Mouse (Mus musculus): ENCODE measurements around the gene Rap1gap.

Rap1gap gene

DNA sequence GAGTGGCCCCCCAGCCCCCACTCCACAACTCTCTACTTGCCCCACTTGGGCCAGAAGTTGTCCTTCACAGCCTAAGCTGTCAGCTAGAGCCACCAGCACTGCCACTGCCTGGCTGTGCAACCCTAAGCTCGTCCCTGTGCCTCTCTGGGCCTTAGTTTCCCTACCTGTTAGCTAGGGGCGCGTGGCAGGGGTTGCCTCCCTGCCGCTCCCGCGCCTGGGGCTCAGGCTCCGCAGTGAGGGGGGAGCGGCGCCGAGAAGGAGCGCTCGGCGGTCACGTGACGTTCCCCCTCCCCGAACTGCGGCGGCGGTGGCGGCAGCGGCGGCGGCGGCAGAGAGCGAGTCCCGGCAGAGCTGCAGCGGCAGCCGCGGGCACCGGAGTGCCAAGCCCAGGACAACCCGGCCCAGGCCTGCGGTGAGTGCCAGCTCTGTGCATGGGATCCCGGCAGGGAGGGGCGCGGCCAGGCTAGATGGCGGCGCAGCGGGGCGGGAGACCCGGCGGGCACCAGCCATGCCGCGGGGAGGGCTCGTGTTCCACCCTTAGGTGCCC lies at the start of gene Rap1gap:
TSS of gene Rap1gap (plus strand) at position 294 of the 547 bp plus-strand sequence.
- peak; percentile 32 for DNase-seq (ENCODE audit: extremely low spot score)

DNA sequence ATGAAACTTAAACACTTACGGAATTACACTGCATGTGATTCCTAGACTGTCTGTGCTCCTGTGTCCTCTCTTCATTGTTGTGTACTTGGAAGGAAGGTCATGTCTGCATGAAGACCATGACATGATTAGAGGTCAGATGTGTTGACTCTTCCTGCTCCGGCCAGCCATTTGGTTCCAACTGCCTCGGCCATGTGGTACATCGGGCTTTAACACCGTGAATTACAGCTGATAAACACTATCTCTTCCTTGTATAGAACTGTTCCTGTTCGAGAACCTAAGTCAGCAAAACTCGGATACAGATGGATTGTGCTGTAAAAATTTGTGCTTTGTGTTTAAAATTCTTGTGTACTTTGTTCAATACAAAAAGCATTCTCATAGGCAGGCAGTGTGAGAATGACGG lies 41.7 kb upstream of the Rap1gap start:
- no peak for DNase-seq (ENCODE audit: extremely low spot score)

DNA sequence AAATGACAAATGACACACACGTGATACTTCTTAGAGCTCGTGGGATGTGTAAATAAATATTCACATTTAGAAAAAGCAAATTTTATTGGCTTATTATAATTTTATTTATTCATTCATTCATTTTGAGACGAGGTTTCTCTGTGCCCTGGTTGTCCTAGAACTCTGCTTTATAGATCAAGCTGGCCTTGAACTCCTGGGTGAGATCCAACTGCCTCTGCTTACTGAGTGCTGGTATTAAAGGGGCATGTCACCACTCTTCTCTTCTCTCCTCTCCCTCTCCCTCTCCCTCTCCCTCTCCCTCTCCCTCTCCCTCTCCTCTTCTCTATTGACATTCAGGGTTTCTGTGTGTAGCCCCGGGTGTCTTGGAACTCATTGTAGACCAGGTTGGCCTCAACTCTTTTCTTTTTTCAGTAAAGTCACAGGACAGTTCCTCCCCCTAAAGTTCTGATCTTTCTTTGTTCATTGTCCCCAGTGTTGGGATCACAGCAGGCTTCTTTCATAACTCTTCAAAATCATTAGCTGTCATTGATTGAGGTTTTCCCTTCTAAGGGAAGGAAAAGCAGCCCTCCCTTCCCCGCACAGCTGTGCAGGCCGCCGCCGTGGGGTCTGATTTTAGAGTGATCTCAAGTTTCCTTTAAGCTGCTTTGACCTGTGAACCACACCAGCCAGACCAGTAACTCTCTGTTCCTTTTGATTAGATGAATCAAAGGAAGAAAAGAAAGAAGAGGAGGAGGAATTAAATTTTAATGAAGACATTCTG lies 36.9 kb upstream of the Rap1gap start:
- DNase-seq (ENCODE audit: extremely low spot score) = no peak

DNA sequence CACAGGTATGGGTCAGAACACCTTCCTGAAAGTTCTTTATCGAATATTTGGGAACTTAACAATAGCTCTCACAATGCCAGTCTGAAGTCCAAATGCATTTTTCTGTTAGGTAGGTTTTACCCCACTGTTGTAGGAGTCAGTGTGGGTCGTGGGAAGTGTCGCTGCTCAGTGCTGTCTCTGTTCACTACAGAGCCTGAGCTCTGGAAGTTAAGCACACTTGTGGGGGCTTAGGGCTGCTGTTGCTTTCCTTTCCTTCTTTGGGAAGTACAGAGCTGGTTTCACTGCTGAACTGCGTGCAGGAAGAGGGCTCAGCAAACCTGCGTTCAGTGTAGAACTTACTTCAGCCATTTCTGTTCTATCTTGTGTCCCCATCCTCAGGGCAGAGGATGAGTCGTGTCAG lies 36.1 kb upstream of the Rap1gap start:
- no peak for DNase-seq (ENCODE audit: extremely low spot score)

DNA sequence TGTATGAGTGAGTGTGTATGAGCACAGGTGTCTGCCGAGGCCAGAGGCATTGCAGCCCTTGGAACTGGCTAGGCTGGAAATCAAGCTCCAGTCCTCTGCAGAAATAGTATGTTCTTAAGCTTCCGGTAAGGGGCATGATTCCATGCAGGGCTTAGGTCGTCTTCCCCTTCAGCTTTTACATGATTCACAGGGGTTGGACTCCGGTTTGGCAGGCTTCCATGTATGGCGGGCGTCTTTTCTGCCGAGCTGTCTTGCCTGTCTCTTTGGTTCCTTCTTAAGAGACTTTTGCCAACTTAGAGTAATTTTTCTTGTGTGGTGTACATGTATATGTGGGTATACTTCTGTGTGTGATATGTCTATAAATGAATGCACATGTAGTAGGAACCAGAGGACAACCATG lies 35.2 kb upstream of the Rap1gap start:
- no peak for DNase-seq (ENCODE audit: extremely low spot score)

DNA sequence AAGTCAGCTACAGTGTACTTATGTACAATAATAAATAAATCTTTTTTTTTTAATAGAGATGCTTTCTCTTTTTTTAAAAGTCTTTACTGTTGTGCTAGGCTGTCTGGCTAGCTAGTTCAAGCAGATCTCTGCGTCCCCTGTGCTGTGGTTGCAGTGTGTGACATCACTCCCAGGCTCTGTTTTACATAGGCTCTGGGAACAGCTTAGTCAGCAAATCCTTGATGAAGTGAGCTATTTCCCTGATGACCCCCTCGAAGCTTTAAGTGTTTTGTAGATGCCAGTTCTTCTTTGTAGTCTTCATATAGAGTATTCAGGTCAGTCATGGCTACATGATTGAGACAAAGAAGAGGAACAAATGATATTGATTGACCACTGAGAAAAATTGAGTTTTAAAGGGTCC lies 34.4 kb upstream of the Rap1gap start:
- no peak for DNase-seq (ENCODE audit: extremely low spot score)

DNA sequence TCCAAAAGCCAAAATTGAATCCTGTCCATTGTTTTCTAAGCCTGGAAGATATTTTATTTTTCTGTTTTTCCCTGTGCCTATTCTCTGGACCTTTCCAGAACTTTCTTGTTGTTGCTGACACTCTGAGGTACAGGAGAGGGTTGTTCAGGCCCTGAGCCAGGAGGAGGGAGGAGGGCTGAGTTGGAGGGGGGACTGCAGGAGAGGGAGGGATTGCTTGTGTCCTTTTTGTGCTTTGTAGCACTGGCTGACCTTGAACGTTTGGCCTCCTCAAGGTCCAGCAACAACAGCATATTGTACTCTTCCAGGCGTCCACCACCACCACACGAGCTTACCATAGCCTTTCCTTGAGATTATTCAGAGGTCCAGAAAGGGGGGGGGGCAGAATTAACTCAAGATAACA lies 32.9 kb upstream of the Rap1gap start:
- no peak for DNase-seq (ENCODE audit: extremely low spot score)

DNA sequence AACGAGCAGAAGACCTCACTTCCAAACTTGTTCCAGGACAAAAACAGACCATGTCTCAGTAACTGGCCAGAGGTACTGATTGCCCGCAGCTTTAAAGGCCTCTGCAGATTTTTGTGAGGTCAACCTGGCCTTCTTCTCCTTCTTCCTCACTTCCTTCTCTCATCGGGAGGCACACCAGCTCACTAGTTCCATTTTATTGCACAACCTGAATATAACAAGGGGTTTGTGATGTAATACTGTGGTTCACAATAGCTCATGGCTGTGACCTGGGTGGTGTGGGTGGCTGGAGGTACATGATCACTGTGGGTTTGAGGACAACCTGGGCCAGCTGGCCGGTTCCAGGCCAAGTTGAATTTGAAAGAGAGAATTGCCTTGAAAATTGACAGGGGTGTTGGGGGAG lies 31.1 kb upstream of the Rap1gap start:
- DNase-seq (ENCODE audit: extremely low spot score) = no peak

DNA sequence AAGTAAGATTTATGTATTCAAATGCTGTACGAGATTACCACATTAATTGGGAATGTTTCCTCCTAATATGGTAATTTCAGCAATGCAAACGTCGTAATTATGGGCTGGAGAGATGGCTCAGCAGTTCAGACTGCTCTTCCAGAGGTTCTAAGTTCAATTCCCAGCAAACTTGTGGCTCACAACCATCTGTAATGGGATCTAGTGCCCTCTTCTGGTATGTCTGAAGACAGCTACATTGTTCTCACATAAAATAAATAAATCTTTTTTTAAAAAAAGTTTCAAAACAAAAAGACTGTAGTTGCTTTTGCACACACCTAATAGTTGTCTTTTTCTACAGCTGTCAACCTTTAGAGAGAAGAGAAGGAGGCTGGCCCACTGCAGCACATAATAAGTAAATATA lies 27.9 kb upstream of the Rap1gap start:
- no peak for DNase-seq (ENCODE audit: extremely low spot score)

DNA sequence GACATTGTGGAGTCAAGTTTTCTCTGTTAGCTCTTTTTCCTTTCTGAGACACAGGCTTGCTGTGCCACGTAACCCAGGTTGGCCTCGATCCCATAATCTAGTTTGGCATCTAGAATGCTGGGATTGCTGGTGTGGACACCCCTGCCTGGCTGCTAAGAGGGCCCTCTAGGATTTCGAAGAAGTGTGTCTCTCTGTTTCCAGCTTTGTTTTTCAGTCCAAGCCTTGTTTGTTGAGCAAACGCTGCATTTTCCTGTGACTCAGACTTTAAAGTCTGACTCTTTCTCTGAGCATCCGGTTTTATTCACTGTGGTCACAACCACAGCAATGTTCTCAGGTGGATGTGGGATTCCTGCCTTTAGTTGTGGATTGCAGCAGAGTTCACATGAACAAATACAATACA lies 23.0 kb upstream of the Rap1gap start:
- DNase-seq (ENCODE audit: extremely low spot score) = no peak

DNA sequence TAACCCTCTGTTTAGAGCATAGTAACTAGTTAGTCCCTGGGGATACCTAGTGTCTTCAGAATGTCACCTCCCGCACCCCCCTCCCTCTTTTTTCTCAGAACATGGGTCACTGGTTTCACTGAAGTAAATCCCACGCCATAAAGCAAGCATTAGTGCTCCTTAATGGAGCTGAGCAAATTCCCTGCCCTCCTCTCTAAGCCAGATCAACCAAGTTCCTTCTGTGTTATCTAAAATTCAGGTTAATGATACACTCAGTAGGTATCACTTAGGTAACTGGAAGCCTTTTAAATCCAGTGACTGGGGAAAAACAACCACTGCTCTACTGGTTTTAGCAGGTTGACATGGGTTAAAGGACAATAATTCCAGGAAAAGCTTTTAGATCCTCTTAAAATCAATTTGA lies 22.4 kb upstream of the Rap1gap start:
- DNase-seq (ENCODE audit: extremely low spot score) = no peak

DNA sequence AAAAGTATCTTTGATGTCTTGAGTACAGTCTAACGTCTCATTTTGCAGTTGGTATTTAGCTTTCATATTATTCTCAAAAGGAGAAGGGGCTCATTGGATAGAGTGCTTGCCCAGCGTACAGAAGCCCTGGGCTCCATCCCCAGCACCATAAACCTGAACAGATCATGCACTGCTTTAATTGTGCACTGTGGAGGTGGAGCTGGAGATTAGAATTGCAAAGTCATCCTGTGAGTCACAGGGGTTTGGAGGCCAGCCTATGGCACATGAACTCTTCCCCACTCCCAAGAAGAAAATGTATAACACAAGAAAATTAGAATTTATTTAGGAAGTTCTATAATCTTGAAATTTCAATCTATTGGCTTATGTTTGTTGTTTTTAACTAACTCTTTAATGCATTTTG lies 21.1 kb upstream of the Rap1gap start:
- no peak for DNase-seq (ENCODE audit: extremely low spot score)

DNA sequence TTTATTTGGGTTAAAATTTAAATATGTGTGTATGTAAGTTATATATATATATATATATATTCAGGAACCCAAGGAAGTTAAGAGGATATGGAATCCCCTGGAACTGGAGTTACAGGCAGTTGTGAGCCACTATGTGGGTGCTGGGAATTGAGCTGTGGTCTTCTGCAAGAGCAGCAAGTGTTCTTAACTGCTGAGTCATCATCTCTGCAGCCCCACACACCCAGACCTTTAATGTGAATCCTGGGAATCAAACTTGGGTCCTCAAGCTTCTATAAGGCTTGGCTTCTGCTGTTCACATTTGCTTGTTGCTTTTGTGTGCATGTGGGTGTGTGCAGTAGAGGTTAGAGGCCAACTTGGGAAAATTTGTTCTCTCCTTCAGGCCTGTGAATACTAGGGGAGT lies 18.3 kb upstream of the Rap1gap start:
- DNase-seq (ENCODE audit: extremely low spot score) = no peak

DNA sequence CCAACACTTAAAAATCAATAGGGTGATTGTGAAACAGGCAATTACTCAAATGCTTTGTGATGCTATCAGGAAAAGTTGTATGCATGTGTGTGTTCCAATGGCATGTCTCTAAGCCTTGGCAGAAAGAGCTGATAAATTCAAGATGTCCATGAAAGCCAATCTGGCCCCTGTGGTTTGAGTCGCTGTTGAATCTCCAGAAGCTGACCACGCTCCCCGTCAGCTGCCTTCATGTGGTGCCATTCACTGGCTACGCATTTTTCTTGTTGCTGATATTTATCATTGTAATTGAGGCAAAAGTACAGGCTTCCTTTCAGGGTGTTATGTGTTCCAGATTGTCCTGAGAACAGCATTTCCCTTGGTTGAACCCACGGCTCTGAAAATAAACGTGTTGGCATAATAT lies 16.9 kb upstream of the Rap1gap start:
- DNase-seq (ENCODE audit: extremely low spot score) = no peak

DNA sequence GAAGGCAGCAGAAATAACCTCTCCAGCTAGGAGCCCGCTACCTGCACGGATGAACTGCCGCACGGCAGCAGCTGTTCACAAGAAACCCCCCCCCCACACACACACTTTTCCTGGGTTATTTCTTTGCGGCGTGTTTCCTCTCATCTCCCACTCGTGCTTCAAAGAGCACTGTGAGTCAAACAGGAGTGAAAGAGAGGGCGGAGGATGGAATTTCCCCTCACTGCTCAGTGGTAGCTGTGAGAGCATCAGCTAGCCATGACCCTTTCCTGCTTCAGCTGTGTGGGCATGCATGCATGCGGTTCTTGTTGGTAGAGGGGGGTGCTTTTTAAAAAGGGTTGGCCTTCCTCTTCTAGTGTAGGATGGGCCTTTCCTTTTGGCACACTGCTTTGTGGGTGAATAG lies 16.3 kb upstream of the Rap1gap start:
- no peak for DNase-seq (ENCODE audit: extremely low spot score)

DNA sequence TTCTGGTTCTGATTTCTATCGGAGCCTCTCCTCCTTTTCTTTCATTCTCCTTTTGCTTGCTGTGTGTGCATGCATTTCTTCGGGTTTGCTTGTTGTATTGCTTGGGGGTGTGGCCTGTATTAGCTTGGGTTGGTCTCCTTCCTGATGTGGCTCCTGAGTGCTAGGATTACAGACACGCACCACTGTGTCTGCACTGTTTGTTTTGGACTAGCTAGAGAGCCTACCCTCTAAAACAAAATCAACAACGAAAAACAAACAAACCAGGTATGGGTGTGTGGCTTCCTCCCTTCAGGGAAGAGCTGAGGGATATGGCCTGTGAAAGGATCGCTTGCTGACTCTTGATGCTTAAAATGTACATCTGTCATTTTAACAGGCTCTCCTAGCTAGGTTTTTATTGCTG lies 13.6 kb upstream of the Rap1gap start:
- no peak for DNase-seq (ENCODE audit: extremely low spot score)

DNA sequence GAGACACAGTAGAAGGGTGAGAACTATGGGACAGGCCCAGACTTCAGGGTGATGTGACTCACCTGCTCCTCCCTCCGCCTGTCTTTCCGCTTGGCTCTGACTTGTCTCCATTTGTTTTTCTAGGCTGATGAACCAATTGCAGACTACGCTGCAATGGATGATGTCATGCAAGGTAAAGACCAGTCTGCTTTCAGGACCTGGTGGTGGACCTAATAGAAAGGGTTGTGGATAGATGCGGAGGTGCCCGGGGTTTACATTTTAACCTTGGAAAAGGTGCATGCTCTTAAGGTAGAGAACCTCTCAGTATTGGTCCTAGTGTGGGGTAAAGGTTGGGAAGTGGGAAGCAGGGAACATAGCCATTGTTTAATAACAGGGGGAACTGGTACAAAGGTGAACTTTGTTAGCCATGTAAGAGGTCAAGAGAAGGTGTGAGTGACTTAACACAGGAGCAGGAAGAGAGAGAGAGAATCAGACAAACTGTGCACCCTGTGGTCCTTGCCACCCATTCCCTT lies 11.6 kb upstream of the Rap1gap start:
- no peak for DNase-seq (ENCODE audit: extremely low spot score)

DNA sequence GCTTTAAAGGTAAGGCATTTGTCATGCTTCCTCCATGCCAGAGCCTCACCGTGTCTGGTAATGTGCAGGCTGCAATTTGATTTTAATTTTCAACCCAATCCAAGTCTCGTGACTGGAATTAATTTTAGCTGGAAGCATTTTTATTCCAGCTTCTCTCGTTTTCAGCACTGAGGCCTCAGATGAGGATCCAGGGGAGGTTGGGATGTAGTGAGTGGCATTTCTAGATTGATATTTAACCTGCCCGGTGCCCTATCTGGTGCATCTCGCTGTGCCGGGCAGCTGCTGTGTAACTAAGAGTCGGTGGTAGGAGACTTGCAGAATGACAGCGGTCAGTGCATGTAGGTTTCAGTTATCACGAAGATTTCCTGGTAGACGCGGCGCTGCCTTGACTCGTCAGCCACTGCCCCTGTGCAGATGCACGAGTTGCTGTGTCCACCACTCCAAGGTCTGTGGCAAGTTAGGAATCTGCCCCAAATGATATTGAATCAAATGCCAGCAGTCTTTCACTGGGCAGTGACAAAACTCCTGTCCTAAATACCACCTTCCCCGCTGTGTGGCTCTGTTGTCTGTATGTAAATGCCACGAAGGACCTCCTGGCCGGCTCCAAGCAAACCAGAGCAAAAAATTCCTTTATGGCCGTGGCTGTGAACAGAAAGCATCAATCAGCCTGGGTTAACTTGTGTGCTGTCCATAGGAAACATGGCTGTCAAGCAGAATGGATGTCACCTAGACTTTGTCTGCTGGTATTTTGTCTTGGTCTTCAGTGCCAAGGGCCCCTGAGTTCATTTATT lies 9.1 kb upstream of the Rap1gap start:
- DNase-seq (ENCODE audit: extremely low spot score) = no peak

DNA sequence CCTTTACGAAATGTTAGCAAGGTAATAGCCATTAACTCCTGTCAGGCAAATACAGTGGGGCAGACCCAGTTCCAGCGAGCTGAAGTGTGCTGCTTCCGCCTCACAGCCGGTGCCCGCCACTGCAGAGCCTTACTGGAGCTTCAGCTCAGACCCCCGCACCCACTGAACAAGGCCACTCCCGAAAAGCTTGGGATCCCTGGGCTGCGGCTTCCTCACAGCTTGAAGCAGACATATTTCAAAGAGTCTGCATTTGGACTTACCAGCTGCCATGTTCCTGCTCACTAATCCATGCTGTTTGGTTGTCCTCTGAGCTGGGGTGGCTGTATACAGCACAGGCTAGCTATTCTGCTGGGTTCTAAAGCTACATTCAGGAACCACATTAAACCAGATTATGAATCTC lies 6.9 kb upstream of the Rap1gap start:
- DNase-seq (ENCODE audit: extremely low spot score) = no peak

DNA sequence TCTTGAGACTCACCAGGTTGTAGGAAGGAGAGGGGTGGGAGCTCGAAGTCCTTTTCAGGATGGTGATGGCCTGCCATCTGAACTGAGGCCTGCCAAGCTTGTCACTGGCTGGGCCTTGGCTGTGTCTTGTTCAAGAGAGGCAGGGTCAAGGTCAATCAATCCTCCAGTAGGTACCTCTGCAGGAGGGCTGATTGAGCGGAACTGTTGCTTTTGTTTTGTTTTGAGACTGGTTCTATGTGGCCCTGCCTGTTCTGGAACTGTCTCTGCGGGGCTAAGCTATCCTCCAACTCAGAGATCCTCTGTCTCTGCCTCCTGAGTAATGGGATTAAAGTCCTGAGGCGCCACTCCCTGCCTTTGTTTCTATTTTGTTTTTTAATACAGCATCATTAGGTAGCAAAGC lies 5.0 kb upstream of the Rap1gap start:
- no peak for DNase-seq (ENCODE audit: extremely low spot score)

DNA sequence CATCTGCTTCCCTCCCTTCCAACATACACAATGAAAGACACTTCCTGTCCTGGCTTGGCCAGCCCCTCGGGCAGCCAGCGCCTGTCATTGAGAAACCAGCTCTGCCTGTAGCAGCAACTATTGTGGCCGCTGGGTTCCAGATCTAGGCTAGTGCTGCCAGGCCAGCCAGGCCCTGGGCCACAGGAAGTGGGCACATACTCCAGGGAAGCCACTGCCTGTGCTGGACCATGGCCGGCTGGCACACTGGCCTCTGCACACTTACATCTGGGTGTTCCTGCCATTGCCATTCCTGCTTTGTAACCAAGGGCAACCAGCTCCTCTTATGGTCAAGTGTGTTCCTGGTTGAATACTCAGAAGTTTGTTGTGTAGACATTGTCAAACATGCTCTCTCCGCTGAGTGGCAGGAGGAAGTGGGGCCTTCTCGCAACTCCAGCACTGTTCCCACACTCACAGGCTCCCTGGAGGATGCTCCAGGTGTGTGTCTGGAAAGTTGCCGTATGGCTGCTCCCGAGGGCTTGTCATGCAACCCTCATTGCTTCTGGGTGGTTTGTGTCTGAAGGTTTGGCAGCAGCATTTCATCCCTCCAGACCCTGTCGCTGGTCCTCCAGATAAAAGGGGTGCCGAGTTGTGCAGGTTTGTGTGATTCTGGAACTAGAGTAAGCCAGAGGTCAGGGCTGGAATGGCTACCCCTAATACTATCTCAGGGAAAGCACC lies 4.0 kb upstream of the Rap1gap start:
- peak; percentile 20 for DNase-seq (ENCODE audit: extremely low spot score)

DNA sequence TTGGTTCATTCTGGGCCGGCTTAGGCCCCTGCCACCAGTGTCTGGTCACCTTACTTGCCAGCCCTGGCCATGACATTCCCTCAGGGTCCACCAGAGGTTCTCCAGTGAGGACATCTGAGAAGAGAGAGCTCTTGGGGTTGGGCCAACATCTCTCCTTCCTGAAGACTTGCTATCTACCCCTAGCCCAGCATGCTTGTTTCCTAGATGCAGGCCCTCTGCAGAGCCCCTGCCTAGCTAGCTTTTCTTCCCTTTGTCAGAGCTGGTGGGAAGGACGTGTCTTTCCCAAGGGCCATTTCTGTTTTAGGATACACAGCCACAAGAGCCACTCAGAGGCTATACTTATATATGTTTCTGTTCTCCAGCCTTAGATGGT lies 3.5 kb upstream of the Rap1gap start:
- DNase-seq (ENCODE audit: extremely low spot score) = no peak
